Mouse (Mus musculus) stomach, embryonic 16.5 days (tissue): Measurements from ENCODE around the gene Fxyd3. TPM values are rescaled to one million over a fixed set of nuclear protein-coding genes. Genes with fewer than 3 reads are reported as not detected.

Source experiments
- ATAC-seq: fragments of 200-750 bp; cut with Nextera tagmentation; 2 replicates; pipeline ENCODE4 v1.8.0; 2017; ENCODE audit warnings: moderate number of reproducible peaks, moderate TSS enrichment; ENCODE audit not compliant: insufficient read depth, low FRiP score
- H3K27ac ChIP-seq: fragments of 300-500 bp; sonication (generic); 2 replicates; pipeline ENCODE4 v1.5.1; 2014; ENCODE audit warnings: low read length
- H3K27me3 ChIP-seq: fragments of 300-500 bp; sonication (generic); 2 replicates; pipeline ENCODE4 v1.6.1; 2014; ENCODE audit warnings: low read length, control low read depth, mixed read lengths; ENCODE audit not compliant: control insufficient read depth, insufficient read depth
- H3K36me3 ChIP-seq: fragments of 300-500 bp; sonication (generic); 2 replicates; pipeline ENCODE4 v1.6.1; 2014; ENCODE audit warnings: low read length; ENCODE audit not compliant: control insufficient read depth, insufficient read depth
- H3K4me1 ChIP-seq: fragments of 300-500 bp; sonication (generic); 2 replicates; pipeline ENCODE4 v1.6.1; 2014; ENCODE audit warnings: low read length, control low read depth, mixed read lengths; ENCODE audit not compliant: control insufficient read depth, insufficient read depth
- H3K4me2 ChIP-seq: fragments of 300-500 bp; sonication (generic); 2 replicates; pipeline ENCODE4 v1.6.1; 2014; ENCODE audit warnings: low read depth, low read length, mixed read lengths
- H3K4me3 ChIP-seq: fragments of 300-500 bp; sonication (generic); replicated peaks from 2 replicates; pipeline ENCODE4 v1.5.1; 2014; ENCODE audit warnings: mild to moderate bottlenecking, low read length
- H3K9ac ChIP-seq: fragments of 300-500 bp; sonication (generic); 2 replicates; pipeline ENCODE4 v1.6.1; 2014; ENCODE audit warnings: low read length
- H3K9me3 ChIP-seq: fragments of 300-500 bp; sonication (generic); replicated peaks from 2 replicates; pipeline ENCODE4 v1.6.1; 2016; ENCODE audit warnings: low read length, control low read depth; ENCODE audit not compliant: control insufficient read depth
- WGBS: fragments of 180-500 bp; shearing (Covaris S2); extraction: QIAGEN DNeasy Blood & Tissue Kit; methylation state at CpG from one replicate; pipeline ENCODE4 v1.1.7; 2014; 5-methylcytosine and 5-hydroxymethylcytosine counted together
- polyA plus RNA-seq: library from polyadenylated mRNA; unstranded; fragments of >200 nt; fragmentation: Nextera tagmentation; extraction: Ambion mirVana; gene quantifications from 2 replicates; pipeline ENCODE4 v1.2.1, GENCODE M21; 2015

The Fxyd3 gene
- polyA plus RNA-seq, 1 experiment from 2014 or later: 497 TPM

- peak overlapping the region; percentile 66 for H3K9ac ChIP-seq
- 20% methylated on average over 17 of the region's 17 CpGs for WGBS
- H3K4me3 ChIP-seq: no peak overlapping the region
Measured at GRCm38 (mm10) chr7:31115587-31116043, 39.1 kb upstream of the Fxyd3 start.

GRCm38 (mm10) chr7:31115182-31115581 lies 38.7 kb upstream of the Fxyd3 start, which contains the start of gene Hpn:
Hpn (minus strand) TSS chr7:31115290.
- Histone ChIP-seq H3K9ac (peak within 1 kb of the TSS; percentile 66), H3K27ac (peak within 1 kb of the TSS; percentile 76), H3K4me2 (peak within 1 kb of the TSS; percentile 56)

More at GRCm38 (mm10) chr7:31115587-31116043, 39.1 kb upstream of the Fxyd3 start:
- peak; percentile 70 for ATAC-seq
- Histone ChIP-seq H3K4me2 (peak overlapping the region; percentile 56), H3K9me3 (no peaks in the 10 kb centered on the region), H3K27me3 (no peaks in the 10 kb centered on the region), H3K27ac (peak overlapping the region; percentile 66), H3K36me3 (no peaks in the 10 kb centered on the region), H3K4me1 (peaks cover 15% of the 10 kb centered on the region)

GRCm38 (mm10) chr7:31114646-31115045 lies 38.1 kb upstream of the Fxyd3 start:
- peak overlapping the region; percentile 76 for H3K27ac ChIP-seq
- peaks cover 15% of the 10 kb centered on the region for H3K4me1 ChIP-seq
- peak overlapping the region; percentile 37 for H3K4me3 ChIP-seq
- WGBS: 42% methylated on average over 10 of the region's 10 CpGs
- H3K9ac ChIP-seq: peak overlapping the region; percentile 66
- H3K9me3 ChIP-seq: no peaks in the 10 kb centered on the region
- peak overlapping the region; percentile 56 for H3K4me2 ChIP-seq
- no peaks in the 10 kb centered on the region for H3K27me3 ChIP-seq
- H3K36me3 ChIP-seq: no peaks in the 10 kb centered on the region
- ATAC-seq: 0 out of 2 replicates have a peak, but pooled peaks have one; percentile 4

More at GRCm38 (mm10) chr7:31115182-31115581, 38.7 kb upstream of the Fxyd3 start, which contains the start of gene Hpn:
- ATAC-seq: peak; percentile 88
- 27% methylated on average over 15 of the region's 15 CpGs for WGBS
- H3K4me3 ChIP-seq: peak within 1 kb of the TSS; percentile 37
- H3K27me3 ChIP-seq: no peaks in the 10 kb centered on the region
- no peaks in the 10 kb centered on the region for H3K36me3 ChIP-seq
- no peaks in the 10 kb centered on the region for H3K9me3 ChIP-seq
- H3K4me1 ChIP-seq: peaks cover 15% of the 10 kb centered on the region

GRCm38 (mm10) chr7:31113800-31114199 lies 37.3 kb upstream of the Fxyd3 start:
- 72% methylated on average over 6 of the region's 6 CpGs for WGBS
- no peaks in the 10 kb centered on the region for H3K27me3 ChIP-seq
- H3K9me3 ChIP-seq: no peaks in the 10 kb centered on the region
- no peak overlapping the region for H3K4me3 ChIP-seq
- H3K36me3 ChIP-seq: no peaks in the 10 kb centered on the region
- peaks cover 15% of the 10 kb centered on the region for H3K4me1 ChIP-seq
- H3K27ac ChIP-seq: no peak overlapping the region
- peak overlapping the region; percentile 56; the same call in 1 of the 2 replicates for H3K4me2 ChIP-seq
- H3K9ac ChIP-seq: no peak overlapping the region
- no peak for ATAC-seq

GRCm38 (mm10) chr7:31112036-31112435 lies 35.5 kb upstream of the Fxyd3 start:
- Histone ChIP-seq H3K4me1 (peaks cover 15% of the 10 kb centered on the region), H3K4me2 (no peak overlapping the region), H3K9me3 (no peaks in the 10 kb centered on the region), H3K4me3 (no peak overlapping the region), H3K27ac (no peak overlapping the region), H3K27me3 (no peaks in the 10 kb centered on the region), H3K36me3 (no peaks in the 10 kb centered on the region), H3K9ac (peak overlapping the region; percentile 11; the same call in 1 of the 2 replicates)
- ATAC-seq: no peak
- 46% methylated on average over 4 of the region's 4 CpGs for WGBS

GRCm38 (mm10) chr7:31110861-31111385 lies 34.4 kb upstream of the Fxyd3 start:
- no peak overlapping the region for H3K9ac ChIP-seq
- H3K36me3 ChIP-seq: no peaks in the 10 kb centered on the region
- ATAC-seq: no peak
- H3K4me1 ChIP-seq: peaks cover 15% of the 10 kb centered on the region
- 78% methylated on average over 15 of the region's 15 CpGs for WGBS
- H3K4me2 ChIP-seq: no peak overlapping the region
- H3K27me3 ChIP-seq: no peaks in the 10 kb centered on the region
- H3K9me3 ChIP-seq: no peaks in the 10 kb centered on the region
- H3K4me3 ChIP-seq: no peak overlapping the region
- no peak overlapping the region for H3K27ac ChIP-seq

- 0 out of 2 replicates have a peak, but pooled peaks cover 6% of the 10 kb centered on the region for H3K4me1 ChIP-seq
- no peaks in the 10 kb centered on the region for H3K27me3 ChIP-seq
- H3K9ac ChIP-seq: no peak overlapping the region
- no peaks in the 10 kb centered on the region for H3K36me3 ChIP-seq
- no peak overlapping the region for H3K4me2 ChIP-seq
- ATAC-seq: no peak
- H3K4me3 ChIP-seq: no peak overlapping the region
- H3K27ac ChIP-seq: no peak overlapping the region
- H3K9me3 ChIP-seq: no peaks in the 10 kb centered on the region
- WGBS: 77% methylated on average over 5 of the region's 5 CpGs
Measured at GRCm38 (mm10) chr7:31109796-31110195, 33.3 kb upstream of the Fxyd3 start.

- Histone ChIP-seq H3K9ac (no peak overlapping the region), H3K4me2 (no peak overlapping the region), H3K9me3 (no peaks in the 10 kb centered on the region), H3K36me3 (no peaks in the 10 kb centered on the region), H3K4me3 (no peak overlapping the region), H3K27ac (no peak overlapping the region), H3K4me1 (0 out of 2 replicates have a peak, but pooled peaks cover 4% of the 10 kb centered on the region), H3K27me3 (no peaks in the 10 kb centered on the region)
- ATAC-seq: no peak
- 45% methylated on average over 7 of the region's 7 CpGs for WGBS
Measured at GRCm38 (mm10) chr7:31109091-31109490, 32.6 kb upstream of the Fxyd3 start.

GRCm38 (mm10) chr7:31107781-31108180 lies 31.3 kb upstream of the Fxyd3 start:
- 85% methylated on average over 11 of the region's 11 CpGs for WGBS
- no peak overlapping the region for H3K4me2 ChIP-seq
- ATAC-seq: no peak

More at GRCm38 (mm10) chr7:31107781-31108180, 31.3 kb upstream of the Fxyd3 start:
- Histone ChIP-seq H3K9ac (no peak overlapping the region), H3K27me3 (no peaks in the 10 kb centered on the region), H3K36me3 (no peaks in the 10 kb centered on the region), H3K9me3 (no peaks in the 10 kb centered on the region), H3K27ac (no peak overlapping the region), H3K4me1 (0 out of 2 replicates have a peak, but pooled peaks cover 4% of the 10 kb centered on the region), H3K4me3 (no peak overlapping the region)
